Comparison of ENCODE assay signal across 19 mouse cellular contexts in the genomic region with DNA sequence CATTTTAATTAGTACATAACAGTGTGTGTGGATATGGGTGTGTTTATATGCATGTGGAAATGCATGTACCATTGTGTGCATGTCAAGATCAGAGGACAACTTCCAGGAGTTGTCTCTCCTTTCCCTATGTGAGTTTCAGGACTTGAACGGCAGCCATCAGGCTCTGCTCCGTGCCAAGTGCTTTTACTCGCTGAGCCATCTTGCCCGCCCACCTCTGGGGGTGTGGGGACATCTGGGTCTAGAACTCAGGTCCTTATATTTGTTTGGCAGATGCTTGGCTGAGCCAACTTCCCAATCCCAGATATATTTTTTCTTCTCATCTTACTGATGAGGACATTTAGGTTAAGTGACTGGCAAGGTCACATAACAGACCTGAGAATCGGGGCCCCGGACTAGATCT. TPM values are rescaled to one million over a fixed set of nuclear protein-coding genes. Genes with fewer than 3 reads are reported as not detected.
DNase-seq lines count a peak whose midpoint lies in the region; ATAC-seq and TF ChIP-seq lines count a peak whose summit lies in the region.
"Had no signal": no experiment of that assay in that cellular context is flagged by ENCODE, and none has a peak within 500 bp of the region (broad histone marks: within the 10 kb centered on the region; RNA-seq: fewer than 3 reads in every experiment).

No protein-coding gene starts in this region.

- ATAC-seq in heart, embryonic 11.5 days (replicated peaks; ENCODE audit: insufficient number of reproducible peaks, low FRiP score, low TSS enrichment), result no peak
- ATAC-seq: forebrain, embryonic 13.5 days had no signal

- H3K27ac ChIP-seq in heart, embryonic 11.5 days (ENCODE audit: low read depth, low read length), result no peak overlapping the region
- H3K27ac ChIP-seq: forebrain, embryonic 13.5 days; hindbrain, embryonic 14.5 days; midbrain, embryonic 12.5 days had no signal

- DNase-seq in heart, adult 11 months, result peak; percentile 69
- peak; percentile 28 for DNase-seq in brain, embryonic 14.5 days (ENCODE audit: low read depth)
- DNase-seq in layer of hippocampus, postnatal 14 days (ENCODE audit: low spot score in 2 of 2), result peak; percentile 28 to 39
- DNase-seq in right cerebral cortex, postnatal 25 days, result peak; percentile 41
- DNase-seq in kidney, postnatal 4 days, result no peak
- no peak for DNase-seq in kidney, postnatal 36 days
- DNase-seq: cerebellum, adult 11 months; kidney, adult 2 months had no signal

- 0 out of 2 replicates have a peak, but pooled peaks cover 2% of the 10 kb centered on the region for H3K27me3 ChIP-seq in heart, embryonic 11.5 days (ENCODE audit: control insufficient read depth, insufficient read depth, low read length)
- H3K27me3 ChIP-seq: embryonic facial prominence, embryonic 15.5 days; forebrain, embryonic 13.5 days; midbrain, embryonic 12.5 days had no signal

- no peak overlapping the region for H3K4me2 ChIP-seq in heart, embryonic 11.5 days
- H3K4me2 ChIP-seq: embryonic facial prominence, embryonic 15.5 days; forebrain, embryonic 13.5 days; hindbrain, embryonic 14.5 days; midbrain, embryonic 12.5 days had no signal

- WGBS in heart, embryonic 11.5 days (ENCODE audit: insufficient replicate concordance), result 75% methylated on average over 6 of the region's 6 CpGs

- H3K36me3 ChIP-seq in heart, embryonic 11.5 days (ENCODE audit: control insufficient read depth, insufficient read depth, low read length), result no peaks in the 10 kb centered on the region
- H3K36me3 ChIP-seq: embryonic facial prominence, embryonic 15.5 days; G1E; midbrain, embryonic 12.5 days had no signal

- TF ChIP-seq CTCF in brain, embryonic 14.5 days (IDR thresholded peaks at IDR 0.05; ENCODE audit: borderline replicate concordance, extremely low read depth, insufficient read depth, insufficient read length), result no peak

- no peak overlapping the region for H3K4me3 ChIP-seq in heart, embryonic 11.5 days (ENCODE audit: low read depth, low read length)
- H3K4me3 ChIP-seq: embryonic facial prominence, embryonic 15.5 days; forebrain, embryonic 13.5 days; midbrain, embryonic 12.5 days; myocyte had no signal

- H3K9ac ChIP-seq in heart, embryonic 11.5 days (ENCODE audit: low read depth, low read length), result no peak overlapping the region
- H3K9ac ChIP-seq: embryonic facial prominence, embryonic 15.5 days; forebrain, embryonic 13.5 days; hindbrain, embryonic 14.5 days; midbrain, embryonic 12.5 days had no signal

- H3K4me1 ChIP-seq in heart, embryonic 11.5 days (ENCODE audit: control insufficient read depth, insufficient read depth, low read length), result no peaks in the 10 kb centered on the region
- H3K4me1 ChIP-seq: embryonic facial prominence, embryonic 15.5 days; forebrain, embryonic 13.5 days; midbrain, embryonic 12.5 days had no signal

- H3K9me3 ChIP-seq in heart, embryonic 11.5 days (replicated peaks; ENCODE audit: control insufficient read depth, low read length), result no peaks in the 10 kb centered on the region
- H3K9me3 ChIP-seq: embryonic facial prominence, embryonic 15.5 days; forebrain, embryonic 13.5 days; G1E; midbrain, embryonic 12.5 days had no signal

- TF ChIP-seq POLR2A in brain, embryonic 14.5 days (IDR thresholded peaks at IDR 0.05; ENCODE audit: borderline replicate concordance, extremely low read depth, insufficient read depth, insufficient read length, poor library complexity, severe bottlenecking), result no peak

RNA-seq across cellular contexts. Expression of gene Kcnk16, which starts 0.6 kb away (rescaled TPM):
- not detected in 2 replicates for polyA plus RNA-seq in heart, embryonic 11.5 days (2014; fragmentation: Nextera tagmentation; extraction: Ambion mirVana)
- 0.05 TPM in 1 of 2 replicates, not detected in the other for polyA plus RNA-seq in brain, embryonic 14.5 days (2012; rRNA removed)
- total RNA-seq in layer of hippocampus, postnatal 14 days (2021), result not detected
- total RNA-seq: adrenal gland, postnatal 14 days; left cerebral cortex, adult 8-10 months had no signal
- polyA plus RNA-seq: forebrain, embryonic 13.5 days; G1E; gonadal fat pad, adult 2 months; heart, embryonic 16.5 days; hindbrain, embryonic 14.5 days; kidney, adult 2 months; midbrain, embryonic 12.5 days; myocyte had no signal

RNA-seq across cellular contexts. Expression of gene Nudt13, which starts 26.1 kb away (rescaled TPM):
- 9.0 and 9.8 TPM in 2 replicates for polyA plus RNA-seq in heart, embryonic 11.5 days (2014; fragmentation: Nextera tagmentation; extraction: Ambion mirVana)
- 16.5 and 17.4 TPM in 2 replicates for polyA plus RNA-seq in brain, embryonic 14.5 days (2012; rRNA removed)
- 10 to 100 TPM; 23.4 to 28.3 TPM for total RNA-seq in layer of hippocampus, postnatal 14 days (2021)

Comparison
In these comparisons a context has a peak if more than half of its experiments do, and no peak if none do; other contexts are left out.
1. DNase-seq: peak in heart, adult 11 months (single experiment), brain, embryonic 14.5 days (single experiment), layer of hippocampus, postnatal 14 days (2 of 2) and right cerebral cortex, postnatal 25 days (single experiment); none in kidney, postnatal 4 days (0 of 2) and kidney, postnatal 36 days (0 of 2).